Mouse (Mus musculus): ENCODE measurements around the gene Rec8.

Rec8 gene

DNA sequence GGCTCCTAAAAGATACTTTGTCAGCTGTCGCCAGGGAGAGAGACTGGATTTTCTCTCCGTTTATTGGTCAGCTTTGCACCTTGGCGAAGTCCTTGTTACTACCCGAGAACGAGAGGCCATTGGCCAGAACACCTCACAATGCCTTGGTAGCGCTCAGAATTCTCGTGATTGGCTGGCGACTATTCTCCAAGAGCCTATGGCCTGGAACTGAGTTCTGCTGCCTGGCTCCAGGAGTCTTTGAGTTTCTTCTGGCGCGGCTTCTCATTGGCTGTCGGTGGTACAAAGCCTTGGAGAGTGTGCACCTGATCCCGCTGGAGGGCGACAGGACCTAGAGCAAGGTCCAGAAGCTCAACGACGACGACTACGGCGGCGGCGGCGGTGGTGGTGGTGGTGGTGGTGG is at the start of gene Rec8:
Rec8 (plus strand) TSS at position 216 of the 400 bp plus-strand sequence.
- peak; percentile 41 for DNase-seq (ENCODE audit: low read depth, low spot score)

DNA sequence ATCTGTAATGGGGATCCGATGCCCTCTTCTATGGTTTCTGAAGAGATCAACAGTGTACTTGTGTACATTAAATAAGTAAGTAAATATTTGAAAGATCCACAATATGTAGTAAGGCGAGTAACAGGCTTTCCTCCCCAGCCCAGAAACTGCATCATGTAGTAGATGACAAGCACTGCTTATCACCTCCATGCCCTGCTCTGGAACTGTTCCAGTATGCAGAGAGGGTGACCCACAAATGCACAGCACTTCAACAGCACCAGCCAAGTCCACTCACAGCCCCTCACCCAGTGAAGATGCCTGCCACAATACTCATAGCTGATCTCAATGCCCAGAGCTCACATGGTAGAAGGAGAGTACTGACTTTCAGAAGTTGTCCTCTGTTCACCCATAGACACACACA is 47.2 kb upstream of the Rec8 start:
- no peak for DNase-seq (ENCODE audit: low read depth, low spot score)

DNA sequence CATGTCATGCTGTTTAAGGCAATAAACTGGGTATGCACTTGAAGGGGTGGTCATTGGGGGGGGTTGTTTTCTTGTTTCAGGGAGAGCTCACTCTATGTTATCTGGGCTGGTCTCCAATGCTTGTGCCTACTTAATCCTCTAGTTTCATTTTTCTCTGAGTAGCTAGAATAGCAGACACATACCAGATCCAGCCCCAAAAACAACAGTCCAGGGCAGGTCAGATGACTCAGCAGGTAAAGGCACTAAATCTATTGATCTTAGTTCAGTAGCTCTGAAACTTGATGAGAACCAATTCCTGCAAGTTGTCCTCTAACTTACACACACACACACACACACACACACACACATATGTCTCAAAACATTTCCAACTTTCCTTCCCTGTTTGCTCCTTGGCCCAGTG is 46.1 kb upstream of the Rec8 start:
- no peak for DNase-seq (ENCODE audit: low read depth, low spot score)

DNA sequence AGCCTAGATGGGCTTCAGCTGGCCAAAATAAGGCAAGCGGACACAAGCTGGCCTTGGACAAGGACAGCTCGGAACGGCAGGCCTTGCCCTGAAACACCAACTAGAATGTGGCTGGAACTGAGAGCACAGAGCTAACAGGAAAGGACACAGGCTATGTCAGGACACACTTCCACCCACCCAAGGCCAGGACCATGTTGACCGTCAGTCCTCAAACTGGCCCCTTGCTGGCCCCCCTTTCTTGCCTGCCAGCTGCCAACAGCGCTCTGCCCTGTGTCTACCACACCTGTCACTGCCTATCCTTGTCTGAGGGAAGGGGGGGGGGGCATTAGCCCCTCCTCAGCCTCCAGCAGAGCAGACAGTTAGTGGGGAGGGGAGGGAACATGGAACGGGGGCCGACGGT is 42.5 kb upstream of the Rec8 start, which contains the start of gene Fitm1:
Fitm1 (plus strand) TSS at position 316 of the 400 bp plus-strand sequence.
- no peak for DNase-seq (ENCODE audit: low read depth, low spot score)

DNA sequence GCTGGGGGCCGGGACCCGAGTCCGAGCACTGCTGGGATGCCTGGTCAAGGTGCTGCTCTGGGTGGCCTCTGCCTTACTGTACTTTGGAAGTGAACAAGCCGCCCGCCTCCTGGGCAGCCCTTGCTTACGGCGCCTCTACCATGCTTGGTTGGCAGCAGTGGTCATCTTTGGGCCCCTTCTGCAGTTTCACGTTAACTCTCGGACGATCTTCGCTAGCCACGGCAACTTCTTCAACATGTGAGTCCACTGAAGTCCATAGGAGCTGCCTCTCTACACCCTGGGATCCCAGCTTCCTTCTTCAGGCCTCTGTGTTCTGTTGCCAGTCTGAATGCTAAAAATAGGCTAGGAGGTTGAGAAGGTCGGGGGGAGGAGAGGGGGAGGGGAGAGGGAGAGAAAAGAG is 42.1 kb upstream of the Rec8 start:
- no peak for DNase-seq (ENCODE audit: low read depth, low spot score)

DNA sequence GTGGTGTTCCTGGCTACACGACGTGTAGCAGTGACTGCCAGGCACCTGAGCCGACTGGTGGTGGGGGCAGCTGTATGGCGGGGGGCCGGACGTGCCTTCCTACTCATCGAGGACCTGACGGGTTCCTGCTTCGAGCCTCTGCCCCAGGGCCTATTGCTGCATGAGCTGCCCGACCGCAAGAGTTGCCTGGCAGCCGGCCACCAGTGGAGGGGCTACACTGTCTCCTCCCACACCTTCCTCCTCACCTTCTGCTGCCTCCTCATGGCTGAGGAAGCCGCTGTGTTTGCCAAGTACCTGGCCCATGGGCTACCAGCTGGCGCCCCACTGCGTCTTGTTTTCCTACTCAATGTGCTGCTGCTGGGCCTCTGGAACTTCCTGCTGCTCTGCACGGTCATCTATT is 41.5 kb upstream of the Rec8 start:
- DNase-seq (ENCODE audit: low read depth, low spot score) = no peak

DNA sequence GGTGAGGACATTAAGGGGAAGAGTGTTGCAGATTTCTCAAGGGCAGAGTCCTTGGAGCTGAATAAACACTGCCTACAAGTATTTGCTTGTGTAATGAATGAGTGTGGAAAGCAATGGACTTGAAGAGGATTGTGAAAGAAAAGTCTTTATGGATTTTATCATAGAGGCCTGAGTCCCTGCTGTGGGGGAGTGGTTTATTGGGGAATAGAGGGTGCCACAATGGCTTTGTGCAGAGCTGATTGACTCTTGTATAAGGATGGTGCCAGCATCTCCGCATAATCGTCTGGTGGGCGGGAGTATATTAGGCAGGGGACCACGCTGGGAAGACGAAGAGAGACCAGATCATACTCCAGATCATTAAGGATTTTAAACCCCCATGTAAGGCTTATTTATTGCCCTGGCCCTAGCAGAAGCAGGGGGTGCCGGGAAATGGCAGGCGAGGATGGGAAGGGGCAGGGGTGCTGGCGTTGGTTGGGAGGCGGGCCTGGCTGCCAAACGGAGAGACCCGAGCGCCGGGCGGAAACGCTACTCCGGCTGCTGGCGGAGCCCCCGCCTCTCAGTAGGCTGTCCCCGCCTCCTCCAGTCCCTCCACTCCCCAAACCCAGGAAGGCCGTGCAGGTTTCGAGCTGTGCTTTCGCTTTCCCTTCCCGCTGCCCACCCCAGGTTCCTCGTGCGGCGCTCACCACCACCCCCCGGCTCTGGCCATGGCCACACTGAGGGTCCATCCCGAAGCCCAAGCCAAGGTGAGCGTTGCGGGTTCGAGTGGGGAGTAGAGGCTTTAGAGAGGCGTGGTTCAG is 39.8 kb upstream of the Rec8 start, which contains the start of gene Psme1:
Psme1 (plus strand) TSS at position 253 of the 797 bp plus-strand sequence.
- peak; percentile 28 for DNase-seq (ENCODE audit: low read depth, low spot score)

DNA sequence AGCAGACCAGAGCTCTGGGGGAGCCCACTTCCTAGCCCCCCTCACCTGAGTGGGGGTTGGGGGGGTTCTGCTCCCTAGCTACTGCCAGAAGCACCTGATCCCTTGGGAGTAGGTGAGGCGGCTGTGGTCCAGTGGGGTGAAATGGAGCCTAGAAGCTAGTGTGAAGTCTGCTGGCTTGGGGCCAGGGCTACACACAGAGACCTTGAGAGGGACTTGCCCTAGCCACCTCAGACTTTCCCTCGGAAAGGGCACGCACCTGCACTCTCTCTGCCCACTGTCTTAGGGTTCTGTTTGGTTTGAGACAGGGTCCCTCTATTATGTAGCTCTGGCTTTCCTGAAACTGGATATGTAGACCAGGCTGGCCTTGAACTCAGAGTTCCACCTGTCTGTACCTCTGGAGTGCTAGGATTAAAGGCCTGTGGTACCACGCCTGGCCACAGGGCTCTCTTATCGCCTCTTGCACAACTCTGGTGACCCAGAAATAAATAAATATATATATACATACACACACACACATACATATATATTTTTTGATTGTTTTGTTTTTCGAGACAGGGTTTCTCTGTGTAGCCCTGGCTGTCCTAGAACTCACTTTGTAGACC is 39.1 kb upstream of the Rec8 start:
- DNase-seq (ENCODE audit: low read depth, low spot score) = no peak

DNA sequence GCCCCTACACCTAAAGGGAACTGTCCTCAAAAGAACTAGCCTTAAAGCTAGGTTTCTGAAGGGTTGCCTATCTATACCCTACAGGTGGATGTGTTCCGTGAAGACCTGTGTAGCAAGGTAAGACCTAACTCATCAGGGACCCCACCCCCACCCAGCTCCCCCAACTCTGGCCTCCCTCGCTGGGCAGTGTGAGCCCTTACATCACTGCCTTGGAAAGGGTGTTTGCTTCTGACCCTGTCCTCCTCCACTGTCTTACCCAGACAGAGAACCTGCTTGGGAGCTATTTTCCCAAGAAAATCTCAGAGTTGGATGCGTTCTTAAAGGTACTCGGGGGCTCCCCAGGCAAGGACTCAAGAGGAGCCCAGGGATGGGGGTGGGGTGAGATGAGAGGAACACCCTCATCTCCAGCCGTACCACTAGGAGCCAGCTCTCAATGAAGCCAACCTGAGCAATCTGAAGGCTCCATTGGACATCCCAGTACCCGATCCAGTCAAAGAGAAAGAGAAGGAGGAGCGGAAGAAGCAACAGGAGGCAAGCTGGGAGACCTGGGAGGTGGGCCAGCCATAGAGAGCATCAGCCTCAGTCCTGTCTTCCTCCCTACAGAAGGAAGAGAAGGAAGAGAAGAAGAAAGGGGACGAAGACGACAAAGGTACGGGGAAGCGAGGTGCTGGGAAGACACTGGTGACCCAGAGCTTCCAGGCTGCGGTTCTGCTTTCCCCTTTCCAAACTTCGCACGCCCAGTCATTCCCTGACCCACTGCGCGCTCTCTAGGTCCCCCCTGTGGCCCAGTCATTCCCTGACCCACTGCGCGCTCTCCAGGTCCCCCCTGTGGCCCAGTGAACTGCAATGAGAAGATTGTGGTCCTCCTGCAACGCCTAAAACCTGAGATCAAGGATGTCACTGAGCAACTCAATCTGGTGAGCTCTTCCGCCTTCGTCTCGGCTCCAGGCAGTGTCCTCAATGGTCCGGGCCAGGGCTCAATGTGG is 38.0 kb upstream of the Rec8 start:
- DNase-seq (ENCODE audit: low read depth, low spot score) = no peak

DNA sequence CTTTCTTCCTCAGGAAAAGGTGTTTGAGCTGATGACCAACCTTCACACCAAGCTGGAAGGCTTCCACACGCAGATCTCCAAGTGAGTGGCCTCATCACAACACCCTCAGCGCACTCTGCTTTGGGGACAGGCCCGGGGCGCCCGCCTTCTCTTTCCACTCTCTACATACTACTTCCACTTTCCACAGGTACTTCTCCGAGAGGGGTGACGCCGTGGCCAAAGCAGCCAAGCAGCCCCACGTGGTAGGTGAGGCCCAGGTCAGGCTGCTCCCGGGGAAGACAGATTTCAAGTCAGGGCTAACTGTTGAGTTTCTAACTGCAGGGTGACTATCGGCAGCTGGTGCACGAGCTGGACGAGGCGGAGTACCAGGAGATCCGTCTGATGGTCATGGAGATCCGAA is 37.1 kb upstream of the Rec8 start:
- DNase-seq (ENCODE audit: low read depth, low spot score) = no peak

DNA sequence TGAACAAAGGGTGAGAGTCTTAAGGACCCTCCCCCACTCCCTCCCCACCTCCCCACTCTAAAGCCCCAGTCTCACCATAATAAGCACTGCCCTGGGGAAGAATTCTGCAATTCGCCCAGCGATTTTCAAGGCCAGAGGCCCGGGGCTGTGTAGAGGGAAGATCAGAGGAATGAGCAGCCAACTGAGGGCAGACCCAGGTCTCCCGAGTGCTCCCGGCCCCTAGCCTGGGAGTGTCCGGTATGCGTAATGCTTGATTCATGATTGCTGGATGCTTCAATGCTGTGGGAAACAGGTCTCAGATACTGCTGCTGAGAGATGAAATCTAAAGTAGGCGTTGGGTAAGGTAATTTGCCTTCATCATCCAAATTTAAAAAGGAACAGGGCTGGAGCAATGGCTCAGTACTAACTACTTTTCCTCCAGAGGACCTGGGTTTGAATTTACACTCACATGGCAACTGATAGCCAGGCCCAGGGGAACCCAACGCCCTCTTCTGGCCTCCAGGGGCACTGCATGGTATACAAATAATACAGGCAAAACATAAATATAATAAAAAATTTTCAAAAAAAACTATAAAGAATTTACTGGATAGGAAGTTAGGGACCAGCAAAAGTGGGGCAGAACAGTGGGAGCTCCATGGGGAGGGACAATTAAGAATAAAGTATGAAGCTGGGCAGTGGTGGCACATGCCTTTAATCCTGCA is 35.7 kb upstream of the Rec8 start:
- no peak for DNase-seq (ENCODE audit: low read depth, low spot score)

DNA sequence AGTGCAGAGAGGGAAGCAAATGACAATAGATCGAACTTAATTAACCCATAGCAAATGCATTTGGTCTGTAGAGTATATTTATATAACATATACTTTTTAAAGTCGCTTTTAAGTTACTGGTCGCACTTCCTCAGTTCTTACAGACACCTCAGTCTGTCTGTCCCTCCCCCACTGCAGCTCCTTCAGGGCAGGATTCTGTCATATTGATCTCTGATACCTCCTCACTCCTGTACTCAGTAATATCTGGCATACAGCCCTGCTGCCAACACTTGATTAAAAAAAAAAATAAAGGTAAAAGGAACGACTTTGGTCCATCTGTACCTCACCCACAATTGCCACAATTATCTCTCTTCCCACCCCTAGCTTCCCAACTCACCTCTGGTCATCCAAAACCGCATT is 33.5 kb upstream of the Rec8 start:
- DNase-seq (ENCODE audit: low read depth, low spot score) = no peak

DNA sequence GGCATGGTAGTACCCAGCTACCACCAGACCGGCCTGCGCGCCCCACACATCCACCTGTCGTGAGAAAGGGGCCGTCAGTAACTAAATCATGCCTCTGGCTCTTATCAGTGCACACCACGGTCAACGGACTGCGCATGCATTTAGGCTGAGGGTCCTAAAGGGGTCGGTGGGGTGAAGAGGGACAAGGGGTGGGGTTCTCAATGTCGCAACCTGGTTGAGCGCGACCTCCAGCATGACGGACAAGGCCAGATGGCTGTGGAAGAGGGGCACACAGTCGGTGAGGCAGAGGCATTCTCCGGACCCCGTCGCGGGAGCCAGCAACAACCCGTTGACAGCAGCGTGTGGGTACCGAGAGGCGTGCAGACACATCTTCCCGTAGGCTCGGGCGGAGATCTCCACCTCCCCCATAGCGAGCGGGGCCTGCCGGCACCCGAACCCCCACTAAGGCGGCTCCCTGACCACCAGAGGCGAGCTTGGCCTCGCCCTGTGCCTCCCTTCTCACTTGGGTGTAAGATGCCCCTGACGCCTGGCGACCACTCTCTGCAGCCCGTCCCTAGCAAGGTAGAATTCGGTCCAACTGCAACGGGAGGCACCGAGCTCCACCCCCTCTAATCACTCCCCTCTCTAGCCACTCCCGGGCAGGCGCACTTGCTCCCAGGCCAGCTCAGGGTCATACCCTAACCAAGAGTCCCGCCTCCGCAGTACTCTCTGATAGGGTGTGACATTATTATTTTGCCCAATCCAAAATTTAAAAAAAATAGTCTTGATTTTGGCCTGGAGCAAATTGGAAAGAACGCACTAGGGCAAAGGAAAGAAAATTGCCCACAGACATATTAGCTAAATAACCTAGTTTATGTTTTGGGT is 32.9 kb upstream of the Rec8 start, which contains the start of gene Emc9:
Emc9 (minus strand) TSS at position 601 of the 864 bp plus-strand sequence.
- peak; percentile 65 for DNase-seq (ENCODE audit: low read depth, low spot score)

DNA sequence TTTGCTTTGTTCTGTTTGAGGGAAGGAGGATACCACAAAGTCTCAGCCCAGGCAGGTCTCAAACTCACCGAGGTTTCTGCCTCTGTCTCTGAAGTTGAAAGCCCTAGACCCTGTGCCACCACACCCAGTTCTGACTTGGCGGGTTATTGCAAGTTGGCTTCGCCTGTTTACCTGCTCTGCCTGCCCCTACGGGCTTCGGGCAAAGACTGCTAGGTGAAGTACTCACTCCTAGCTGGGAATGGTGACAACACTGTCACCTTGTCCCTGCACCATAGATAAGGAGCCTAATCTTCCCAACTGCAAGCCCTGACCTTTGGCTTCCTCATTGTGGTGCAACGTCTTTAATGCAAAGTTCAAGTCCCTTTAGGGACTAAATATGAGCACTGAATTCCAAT is 32.3 kb upstream of the Rec8 start:
- DNase-seq (ENCODE audit: low read depth, low spot score) = no peak

DNA sequence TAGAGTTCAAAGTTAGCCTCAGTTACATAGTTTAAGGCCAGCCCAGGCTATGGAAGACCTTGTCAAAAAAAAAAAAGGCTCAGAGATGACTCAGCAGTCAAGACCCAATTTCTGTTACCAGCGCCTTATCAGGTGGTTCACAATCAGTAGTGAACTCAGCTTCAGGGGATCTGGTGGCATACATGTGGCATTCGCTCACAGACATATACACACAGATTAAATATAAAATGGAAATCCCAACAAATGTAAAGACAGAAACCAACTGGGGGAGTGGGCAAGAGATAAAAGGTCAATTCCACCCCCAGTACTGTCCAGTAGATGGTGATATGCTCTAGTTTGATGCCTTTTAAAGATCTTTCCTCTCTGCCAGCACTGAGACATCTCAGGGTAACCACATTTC is 31.7 kb upstream of the Rec8 start:
- DNase-seq (ENCODE audit: low read depth, low spot score) = no peak

DNA sequence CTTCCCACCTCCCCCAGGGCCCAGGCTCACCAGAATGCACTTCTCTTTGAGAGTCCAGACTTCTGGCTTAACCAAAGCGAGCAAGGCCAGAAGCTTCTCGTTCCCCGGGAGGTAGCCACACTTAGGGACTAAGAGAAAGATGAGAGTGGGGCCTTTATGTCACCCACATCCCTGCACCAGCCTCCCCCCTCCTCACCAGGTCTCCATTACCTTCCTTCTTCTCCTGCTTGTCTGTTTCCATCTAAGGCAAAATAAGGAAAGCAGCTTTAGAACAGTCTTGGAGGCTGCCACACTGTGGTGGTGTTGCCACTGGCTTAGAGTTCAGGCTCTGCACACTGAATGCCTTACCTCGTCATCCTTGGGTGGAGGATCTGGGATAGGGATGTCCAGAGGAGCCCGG is 28.6 kb upstream of the Rec8 start:
- no peak for DNase-seq (ENCODE audit: low read depth, low spot score)

DNA sequence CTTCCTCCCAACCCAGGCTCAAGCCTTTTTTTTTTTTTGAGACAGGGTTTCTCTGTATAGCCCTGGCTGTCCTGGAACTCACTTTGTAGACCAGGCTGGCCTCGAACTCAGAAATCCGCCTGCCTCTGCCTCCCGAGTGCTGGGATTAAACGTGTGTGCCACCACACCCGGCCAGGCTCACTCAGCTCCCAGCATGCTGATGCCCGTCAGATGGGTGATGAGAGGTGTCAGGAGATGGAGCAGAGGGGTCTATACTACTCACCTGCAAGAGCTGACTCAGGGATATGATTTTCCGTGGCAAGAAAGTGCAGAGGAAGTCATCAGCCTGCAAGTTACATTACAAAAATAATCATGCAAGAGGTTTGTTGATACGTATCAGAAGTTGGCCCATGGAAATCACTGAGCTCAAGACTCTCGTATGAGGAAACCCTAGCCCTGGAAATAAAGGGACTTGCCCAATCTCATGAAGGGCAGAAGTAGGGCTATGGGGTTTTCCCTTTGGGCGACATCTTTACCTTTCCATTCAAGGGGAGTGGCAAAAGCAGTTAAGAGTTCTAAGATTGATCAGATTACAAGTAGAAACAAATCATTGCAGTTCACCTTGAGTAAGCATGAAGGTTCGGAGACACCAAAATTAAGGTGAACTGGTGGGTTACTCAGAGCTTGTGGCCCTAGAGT is 27.9 kb upstream of the Rec8 start:
- DNase-seq (ENCODE audit: low read depth, low spot score) = no peak

DNA sequence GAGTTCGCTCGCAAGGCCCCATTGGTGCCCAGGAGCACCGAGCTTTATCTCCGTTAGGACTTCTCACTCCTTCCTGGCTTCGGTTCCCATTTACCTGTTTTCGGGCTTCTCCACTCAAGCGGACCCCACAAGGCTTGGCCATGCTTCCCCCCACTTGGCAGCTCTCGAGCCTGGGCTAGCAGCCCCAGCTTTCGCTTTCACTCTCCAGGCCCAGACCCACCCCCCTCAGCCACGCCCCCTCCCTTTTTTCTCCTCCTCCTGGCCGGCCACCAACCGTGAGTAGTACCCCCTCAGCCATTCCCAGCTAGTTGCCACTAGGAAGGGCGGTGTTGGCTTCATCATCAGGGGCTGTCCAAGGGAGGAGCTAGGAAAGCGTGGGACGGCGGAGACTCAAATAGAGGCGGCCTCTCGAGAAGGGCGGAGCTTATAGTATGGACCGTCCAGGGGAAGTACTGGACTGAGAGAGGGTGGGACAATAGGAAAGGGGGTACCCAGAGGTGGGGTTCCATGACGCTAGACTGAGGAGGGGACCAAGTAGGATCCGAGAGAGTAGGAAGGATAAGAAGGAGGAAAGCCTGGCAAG is 27.0 kb upstream of the Rec8 start, which contains the start of gene Psme2:
Psme2 (minus strand) TSS at position 366 of the 583 bp plus-strand sequence.
- peak; percentile 97 for DNase-seq (ENCODE audit: low read depth, low spot score)

DNA sequence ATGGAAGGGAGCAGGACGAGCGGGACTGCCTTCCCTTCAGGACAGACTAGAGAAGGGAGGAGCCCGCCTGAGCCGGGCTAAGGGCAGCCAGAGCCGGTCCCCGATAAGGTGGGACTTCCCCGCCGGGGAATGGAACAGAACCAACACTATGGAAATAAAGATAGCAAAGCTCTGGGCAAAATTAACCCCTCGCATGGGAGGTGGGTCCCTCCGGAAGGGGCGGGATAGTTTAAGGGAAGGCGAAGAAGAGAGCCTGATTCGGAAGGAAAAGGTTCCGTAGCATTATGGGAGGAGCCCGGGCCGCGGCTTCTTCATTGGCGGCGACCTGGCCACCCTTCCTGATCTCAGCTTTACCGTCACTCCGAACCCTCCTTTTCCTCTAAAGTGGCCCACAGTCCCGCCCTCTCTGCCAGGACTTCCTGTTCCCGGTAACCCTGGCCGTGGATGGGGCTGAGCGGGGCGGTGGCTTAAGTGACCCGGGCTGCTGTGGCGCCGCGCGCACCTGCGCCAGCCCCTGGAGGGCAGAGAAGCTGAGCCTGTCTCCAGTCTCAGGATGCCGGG is 26.4 kb upstream of the Rec8 start, which contains the start of gene Rnf31:
Rnf31 (plus strand) TSS at position 378 of the 561 bp plus-strand sequence.
- DNase-seq (ENCODE audit: low read depth, low spot score) = peak; percentile 97
